Mouse (Mus musculus) ES-Bruce4 (cell line): ENCODE results near the gene Prkaa2. TPM values are rescaled to one million over a fixed set of nuclear protein-coding genes. Genes with fewer than 3 reads are reported as not detected.

Experiments used
- H3K27ac ChIP-seq: 2 replicates; pipeline ENCODE4 v1.5.1; 2012; ENCODE audit warnings: low read length, inconsistent platforms; ENCODE audit not compliant: insufficient read depth
- H3K27me3 ChIP-seq: 2 replicates; pipeline ENCODE4 v1.6.1; 2012; ENCODE audit warnings: mild to moderate bottlenecking, low read length, inconsistent platforms; ENCODE audit not compliant: control insufficient read depth, poor library complexity, insufficient read depth, severe bottlenecking
- H3K36me3 ChIP-seq: 2 replicates; pipeline ENCODE4 v1.6.1; 2012; ENCODE audit warnings: inconsistent platforms, mild to moderate bottlenecking, low read length, moderate library complexity; ENCODE audit not compliant: control insufficient read depth, poor library complexity, insufficient read depth, severe bottlenecking
- H3K4me1 ChIP-seq: one replicate; pipeline ENCODE4 v1.8.1; 2011; ENCODE audit warnings: low read length; ENCODE audit not compliant: control insufficient read depth, insufficient read depth
- H3K4me3 ChIP-seq: 2 replicates; pipeline ENCODE4 v1.5.1; 2011; ENCODE audit warnings: low read depth, mild to moderate bottlenecking, low read length
- H3K9ac ChIP-seq: 2 replicates; pipeline ENCODE4 v1.6.1; 2012; ENCODE audit warnings: low read depth, mild to moderate bottlenecking, inconsistent platforms; ENCODE audit not compliant: poor library complexity, severe bottlenecking
- H3K9me3 ChIP-seq: replicated peaks from 2 replicates; pipeline ENCODE4 v1.6.1; 2012; ENCODE audit warnings: mild to moderate bottlenecking, low read length, inconsistent platforms; ENCODE audit not compliant: control insufficient read depth, poor library complexity, insufficient read depth, severe bottlenecking
- CTCF ChIP-seq: IDR thresholded peaks from one replicate; pipeline ENCODE4 v1.8.1; 2011; ENCODE audit warnings: low read depth, low read length
- EP300 ChIP-seq: IDR thresholded peaks from 2 replicates; pipeline ENCODE4 v1.6.1; 2011; ENCODE audit warnings: low read depth, low read length; ENCODE audit not compliant: insufficient read depth
- POLR2A ChIP-seq: IDR thresholded peaks from one replicate; pipeline ENCODE4 v1.8.1; 2011; ENCODE audit warnings: low read length; ENCODE audit not compliant: insufficient read depth
- polyA plus RNA-seq: library from polyadenylated mRNA; stranded (reverse); fragments of >200 nt; gene quantifications from 2 replicates; pipeline ENCODE4 v1.2.4, GENCODE M21; 2011; ENCODE audit warnings: low read depth; ENCODE audit not compliant: missing spikeins, insufficient read depth, insufficient read length

The Prkaa2 gene
- polyA plus RNA-seq, 1 experiment: 14.0 TPM

DNA sequence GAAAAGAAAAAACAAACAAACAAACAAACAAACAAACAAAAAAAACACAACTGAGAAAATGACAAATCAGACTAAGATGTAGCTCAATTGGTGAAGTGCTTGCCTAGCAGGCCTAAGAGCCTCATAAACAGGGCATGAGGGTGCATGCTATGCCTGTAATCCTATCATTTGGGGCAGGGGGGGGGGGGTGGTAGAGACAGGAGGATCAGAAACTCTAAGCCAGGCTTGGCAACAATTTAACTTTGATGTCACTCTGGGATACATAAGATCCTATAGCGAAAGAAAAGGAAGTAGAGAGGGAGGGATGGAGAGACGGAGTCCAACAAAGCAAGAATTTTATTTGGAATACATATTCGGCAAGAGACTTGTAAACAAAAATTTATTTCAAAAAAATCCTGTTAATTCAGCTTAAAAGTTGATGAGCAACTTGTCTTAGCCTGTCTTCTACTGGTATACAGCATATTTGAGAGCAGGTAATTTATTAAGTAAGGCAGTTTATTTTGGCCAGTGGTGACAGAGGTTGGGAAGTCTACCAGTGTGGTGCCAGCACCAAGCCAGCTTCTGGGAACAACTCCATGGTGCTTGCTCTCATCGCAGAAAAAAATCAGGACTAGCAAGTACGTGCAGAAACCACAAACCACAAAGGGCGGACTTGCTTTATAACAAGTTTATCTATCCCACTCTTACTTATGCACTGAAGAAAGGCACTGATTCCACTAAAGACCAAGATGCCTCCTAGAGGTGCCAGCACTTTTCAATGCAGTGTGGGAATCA lies 5.4 kb downstream of the Prkaa2 start:
- Histone ChIP-seq H3K9ac (no peak overlapping the region), H3K4me3 (no peak overlapping the region), H3K27me3 (peaks cover 4% of the 10 kb centered on the region; the same call in 1 of the 2 replicates), H3K36me3 (no peaks in the 10 kb centered on the region), H3K9me3 (no peaks in the 10 kb centered on the region), H3K4me1 (no peaks in the 10 kb centered on the region), H3K27ac (no peak overlapping the region)
- TF ChIP-seq POLR2A (no peak), CTCF (no peak), EP300 (no peak)

DNA sequence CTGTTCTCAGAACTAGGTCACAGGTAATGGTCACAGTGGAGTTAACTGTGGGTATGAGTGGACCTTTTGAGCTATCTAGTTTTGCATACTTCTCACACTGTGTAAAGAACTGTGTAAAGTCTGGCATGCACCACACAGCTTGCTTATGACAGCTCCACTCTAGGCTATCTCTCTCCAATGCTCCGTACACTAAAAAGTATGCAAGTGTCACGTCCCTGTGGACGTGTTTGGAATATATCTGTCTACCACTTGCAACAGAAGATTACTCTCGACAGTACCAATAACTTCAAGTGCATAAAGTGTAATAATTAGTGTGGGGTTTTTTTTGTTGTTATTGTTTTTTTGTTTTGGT lies 8.4 kb downstream of the Prkaa2 start:
- TF ChIP-seq EP300: no peak
- no peak for TF ChIP-seq POLR2A
- TF ChIP-seq CTCF: no peak
- Histone ChIP-seq H3K9ac (no peak overlapping the region), H3K4me1 (no peaks in the 10 kb centered on the region), H3K9me3 (no peaks in the 10 kb centered on the region), H3K27ac (no peak overlapping the region), H3K27me3 (no peaks in the 10 kb centered on the region), H3K4me3 (no peak overlapping the region), H3K36me3 (no peaks in the 10 kb centered on the region)

DNA sequence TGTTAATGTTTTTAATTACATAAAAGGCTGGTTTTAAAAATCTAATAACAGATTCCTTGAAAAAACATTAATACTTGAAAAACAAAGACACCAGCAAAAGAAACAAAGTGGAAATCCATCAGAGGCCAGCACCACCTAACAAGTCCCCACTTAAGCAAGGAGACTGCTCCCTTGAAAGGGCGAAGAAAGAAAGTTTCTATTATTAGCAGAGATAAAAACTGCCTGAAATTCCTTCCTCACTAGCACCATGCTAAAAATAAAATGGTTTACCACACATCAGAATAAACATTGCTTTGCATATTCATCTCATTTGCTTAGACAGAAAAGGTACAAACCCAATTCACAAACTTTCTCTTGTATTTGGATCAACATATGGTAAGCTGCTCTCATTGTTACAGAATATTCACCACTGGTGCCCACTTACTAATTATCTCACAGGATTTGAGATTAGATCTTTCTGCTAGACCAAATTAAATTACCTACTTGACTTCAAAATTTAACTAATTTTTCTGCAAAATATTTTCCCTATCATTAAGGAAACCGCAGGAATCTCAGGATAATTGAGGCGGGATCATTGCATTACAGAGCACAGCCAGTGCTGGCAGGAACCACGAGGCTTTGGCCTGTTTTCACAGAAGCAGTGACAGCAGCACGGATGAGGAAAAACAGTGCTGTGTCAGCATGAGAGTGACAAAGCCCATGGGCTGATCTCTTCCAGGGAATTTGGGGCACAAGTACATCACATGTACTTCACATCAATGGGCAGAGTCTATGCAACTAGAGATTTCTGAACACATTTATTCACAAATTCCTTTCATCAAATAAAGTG lies 9.0 kb downstream of the Prkaa2 start:
- Histone ChIP-seq H3K36me3 (no peaks in the 10 kb centered on the region), H3K27ac (no peak overlapping the region), H3K27me3 (no peaks in the 10 kb centered on the region), H3K4me3 (no peak overlapping the region), H3K4me1 (no peaks in the 10 kb centered on the region), H3K9ac (no peak overlapping the region), H3K9me3 (no peaks in the 10 kb centered on the region)
- TF ChIP-seq CTCF (no peak), POLR2A (no peak), EP300 (no peak)

DNA sequence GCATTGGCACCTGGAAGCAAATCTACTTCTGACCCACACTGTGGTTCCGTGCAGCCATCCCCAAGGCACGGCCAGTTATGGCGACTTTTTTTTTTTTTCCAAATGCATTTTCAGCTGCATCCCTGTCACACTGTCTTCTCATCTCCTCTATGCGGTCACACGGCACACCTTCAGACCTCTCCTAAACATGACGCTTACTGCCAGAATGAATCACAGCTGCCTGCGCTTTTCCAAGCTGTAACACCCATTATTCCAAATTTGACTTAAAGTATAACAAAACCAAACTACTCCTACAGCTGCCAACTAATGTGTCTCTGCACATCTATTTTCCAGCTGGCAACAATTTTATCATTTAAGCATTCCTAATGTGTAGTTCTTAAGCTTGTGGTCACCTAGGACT lies 11.0 kb downstream of the Prkaa2 start:
- Histone ChIP-seq H3K27me3 (no peaks in the 10 kb centered on the region), H3K27ac (no peak overlapping the region), H3K4me3 (no peak overlapping the region), H3K36me3 (no peaks in the 10 kb centered on the region), H3K9ac (no peak overlapping the region), H3K4me1 (no peaks in the 10 kb centered on the region), H3K9me3 (no peaks in the 10 kb centered on the region; the same call in 1 of the 2 replicates)
- TF ChIP-seq POLR2A (no peak), CTCF (no peak), EP300 (no peak)

DNA sequence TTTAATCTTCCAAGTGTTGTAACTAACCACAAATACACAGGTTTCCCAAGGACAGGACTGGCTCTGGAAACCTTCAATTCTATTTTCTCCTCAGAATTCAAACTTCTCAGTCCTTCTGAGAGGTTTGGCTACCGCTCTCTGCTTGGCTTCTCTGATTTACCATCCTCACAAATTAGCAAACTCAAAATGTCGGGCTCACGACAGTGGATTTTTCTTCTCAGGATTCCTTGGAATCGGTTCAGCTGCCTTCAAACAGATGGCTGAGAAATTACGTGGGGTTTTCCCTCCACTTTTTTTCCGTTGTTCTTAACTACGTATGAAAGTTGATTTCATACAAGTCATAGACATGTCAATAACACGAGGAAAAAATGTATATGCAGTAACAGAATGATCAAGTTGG lies 11.5 kb downstream of the Prkaa2 start:
- H3K4me3 ChIP-seq: no peak overlapping the region
- H3K27me3 ChIP-seq: no peaks in the 10 kb centered on the region
- H3K4me1 ChIP-seq: no peaks in the 10 kb centered on the region
- H3K27ac ChIP-seq: no peak overlapping the region
- TF ChIP-seq POLR2A: no peak
- no peak for TF ChIP-seq EP300
- no peak for TF ChIP-seq CTCF
- no peaks in the 10 kb centered on the region for H3K36me3 ChIP-seq
- no peak overlapping the region for H3K9ac ChIP-seq
- no peaks in the 10 kb centered on the region; the same call in 1 of the 2 replicates for H3K9me3 ChIP-seq

DNA sequence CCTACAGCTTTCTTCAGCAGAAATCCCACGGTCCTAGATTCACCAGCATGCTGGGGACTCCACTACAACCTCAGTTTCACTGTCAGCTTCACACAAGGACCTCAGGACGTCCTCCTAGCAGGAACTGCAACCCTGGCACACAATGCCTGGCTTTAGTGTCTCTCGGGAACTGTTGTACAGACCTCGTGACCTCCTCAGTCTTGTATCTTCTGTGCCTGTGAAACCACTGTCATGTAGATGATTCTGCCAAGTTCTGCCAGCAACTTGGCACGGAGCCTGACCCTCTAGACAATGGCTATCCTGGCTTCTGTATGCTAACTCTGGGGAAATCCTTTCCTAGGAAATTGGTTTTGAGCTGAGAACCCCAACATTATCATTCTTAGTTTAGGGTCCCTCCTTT lies 14.4 kb downstream of the Prkaa2 start:
- no peak overlapping the region for H3K27ac ChIP-seq
- H3K4me1 ChIP-seq: no peaks in the 10 kb centered on the region
- TF ChIP-seq EP300 (no peak), CTCF (no peak), POLR2A (no peak)

More for the DNA sequence above, 14.4 kb downstream of the Prkaa2 start:
- H3K9me3 ChIP-seq: no peaks in the 10 kb centered on the region; the same call in 1 of the 2 replicates
- no peak overlapping the region for H3K4me3 ChIP-seq
- H3K9ac ChIP-seq: no peak overlapping the region
- no peaks in the 10 kb centered on the region for H3K36me3 ChIP-seq
- H3K27me3 ChIP-seq: no peaks in the 10 kb centered on the region
